Mouse (Mus musculus): ENCODE measurements around the gene Gm11034. TPM values are rescaled to one million over a fixed set of nuclear protein-coding genes. Genes with fewer than 3 reads are reported as not detected.

Gm11034 gene
- polyA plus RNA-seq, 1 experiment from 2014 or later: not detected

- Histone ChIP-seq H3K27me3 (replicated peaks) (no peaks in the 10 kb centered on the region), H3K4me1 (replicated peaks) (peaks cover 14% of the 10 kb centered on the region), H3K4me2 (replicated peaks) (peak within 1 kb of the TSS; percentile 66), H3K9me3 (no peaks in the 10 kb centered on the region), H3K9ac (peak within 1 kb of the TSS; percentile 56), H3K27ac (peak within 1 kb of the TSS; percentile 94), H3K4me3 (replicated peaks) (peak within 1 kb of the TSS; percentile 65), H3K36me3 (no peaks in the 10 kb centered on the region)
- WGBS: 1% methylated on average over 54 of the region's 54 CpGs
- ATAC-seq: peak; percentile 96
These were observed 26.3 kb upstream of the Gm11034 start, which contains the start of gene Ap1m1 for GRCm38 (mm10) chr8:72239499-72240402. Gene Ap1m1, plus strand, starts transcription at chr8:72240018.

GRCm38 (mm10) chr8:72222656-72223055 is 9.2 kb upstream of the Gm11034 start:
- 88% methylated on average over 5 of the region's 5 CpGs for WGBS
- no peak for ATAC-seq
- H3K9ac ChIP-seq: no peak overlapping the region
- peaks cover 11% of the 10 kb centered on the region; the same call in 1 of the 2 replicates for H3K4me1 ChIP-seq (replicated peaks)
- H3K9me3 ChIP-seq: no peaks in the 10 kb centered on the region
- no peak overlapping the region for H3K4me2 ChIP-seq (replicated peaks)
- H3K27ac ChIP-seq: no peak overlapping the region
- H3K36me3 ChIP-seq: peaks cover 29% of the 10 kb centered on the region
- H3K27me3 ChIP-seq (replicated peaks): no peaks in the 10 kb centered on the region
- H3K4me3 ChIP-seq (replicated peaks): no peak overlapping the region

- H3K4me3 ChIP-seq (replicated peaks): peak overlapping the region; percentile 74
- ATAC-seq: no peak
- no peak overlapping the region for H3K9ac ChIP-seq
- H3K4me2 ChIP-seq (replicated peaks): peak overlapping the region; percentile 70
- H3K9me3 ChIP-seq: no peaks in the 10 kb centered on the region
- 83% methylated on average over 4 of the region's 4 CpGs for WGBS
- no peaks in the 10 kb centered on the region for H3K27me3 ChIP-seq (replicated peaks)
- H3K36me3 ChIP-seq: peaks cover 29% of the 10 kb centered on the region
- H3K4me1 ChIP-seq (replicated peaks): peaks cover 11% of the 10 kb centered on the region; the same call in 1 of the 2 replicates
- H3K27ac ChIP-seq: no peak overlapping the region
These were observed 7.3 kb upstream of the Gm11034 start for GRCm38 (mm10) chr8:72220758-72221157.

- H3K27ac ChIP-seq: peak within 1 kb of the TSS; percentile 79
- H3K9me3 ChIP-seq: no peaks in the 10 kb centered on the region
- H3K4me1 ChIP-seq (replicated peaks): peaks cover 11% of the 10 kb centered on the region; the same call in 1 of the 2 replicates
- peak within 1 kb of the TSS; percentile 74 for H3K4me3 ChIP-seq (replicated peaks)
- H3K36me3 ChIP-seq: peaks cover 29% of the 10 kb centered on the region
- no peaks in the 10 kb centered on the region for H3K27me3 ChIP-seq (replicated peaks)
- peak within 1 kb of the TSS; percentile 73 for H3K9ac ChIP-seq
- H3K4me2 ChIP-seq (replicated peaks): peak within 1 kb of the TSS; percentile 70
- 11% methylated on average over 39 of the region's 39 CpGs for WGBS
- ATAC-seq: peak; percentile 99
These were observed 6.3 kb upstream of the Gm11034 start, which contains the start of gene Fam32a for GRCm38 (mm10) chr8:72219541-72220363. Gene Fam32a, plus strand, starts transcription at chr8:72219730.

- peaks cover 25% of the 10 kb centered on the region for H3K36me3 ChIP-seq
- H3K4me3 ChIP-seq (replicated peaks): peak overlapping the region; percentile 74; the same call in 1 of the 2 replicates
- H3K27me3 ChIP-seq (replicated peaks): no peaks in the 10 kb centered on the region
- 79% methylated on average over 10 of the region's 10 CpGs for WGBS
- H3K4me2 ChIP-seq (replicated peaks): peak overlapping the region; percentile 70
- ATAC-seq: peak; percentile 9; the same call in 1 of the 2 replicates
- peaks cover 11% of the 10 kb centered on the region; the same call in 1 of the 2 replicates for H3K4me1 ChIP-seq (replicated peaks)
- no peak overlapping the region for H3K27ac ChIP-seq
- no peaks in the 10 kb centered on the region for H3K9me3 ChIP-seq
- no peak overlapping the region for H3K9ac ChIP-seq
These were observed 5.5 kb upstream of the Gm11034 start for GRCm38 (mm10) chr8:72218781-72219540.

- peaks cover 7% of the 10 kb centered on the region; the same call in 1 of the 2 replicates for H3K4me1 ChIP-seq (replicated peaks)
- 48% methylated on average over 1 of the region's 1 CpGs for WGBS
- no peak overlapping the region for H3K4me3 ChIP-seq (replicated peaks)
- no peaks in the 10 kb centered on the region for H3K9me3 ChIP-seq
- no peak overlapping the region for H3K27ac ChIP-seq
- no peaks in the 10 kb centered on the region for H3K36me3 ChIP-seq
- no peak overlapping the region for H3K4me2 ChIP-seq (replicated peaks)
- no peak for ATAC-seq
- no peak overlapping the region for H3K9ac ChIP-seq
- H3K27me3 ChIP-seq (replicated peaks): 0 out of 2 replicates have a peak, but pooled peaks cover 2% of the 10 kb centered on the region
These were observed 2.4 kb upstream of the Gm11034 start for GRCm38 (mm10) chr8:72215871-72216270.

GRCm38 (mm10) chr8:72215060-72215459 is 1.6 kb upstream of the Gm11034 start:
- Histone ChIP-seq H3K27ac (no peak overlapping the region), H3K4me1 (replicated peaks) (no peaks in the 10 kb centered on the region), H3K36me3 (no peaks in the 10 kb centered on the region), H3K4me3 (replicated peaks) (no peak overlapping the region), H3K27me3 (replicated peaks) (0 out of 2 replicates have a peak, but pooled peaks cover 2% of the 10 kb centered on the region), H3K4me2 (replicated peaks) (no peak overlapping the region), H3K9ac (no peak overlapping the region), H3K9me3 (no peaks in the 10 kb centered on the region)
- no peak for ATAC-seq
- 47% methylated on average over 2 of the region's 2 CpGs for WGBS

- H3K27me3 ChIP-seq (replicated peaks): 0 out of 2 replicates have a peak, but pooled peaks cover 2% of the 10 kb centered on the region
- no peaks in the 10 kb centered on the region for H3K36me3 ChIP-seq
- no peak within 1 kb of the TSS for H3K27ac ChIP-seq
- no peaks in the 10 kb centered on the region for H3K9me3 ChIP-seq
- no peak within 1 kb of the TSS for H3K9ac ChIP-seq
- WGBS: 57% methylated on average over 4 of the region's 4 CpGs
- H3K4me1 ChIP-seq (replicated peaks): no peaks in the 10 kb centered on the region
- H3K4me2 ChIP-seq (replicated peaks): no peak within 1 kb of the TSS
- no peak within 1 kb of the TSS for H3K4me3 ChIP-seq (replicated peaks)
- no peak for ATAC-seq
These were observed 685 bp downstream of the Gm11034 start, which contains the start of gene Cib3 for GRCm38 (mm10) chr8:72212751-72213150. Gene Cib3, minus strand, starts transcription at chr8:72212837.

GRCm38 (mm10) chr8:72211846-72212245 is 1.6 kb downstream of the Gm11034 start:
- Histone ChIP-seq H3K36me3 (no peaks in the 10 kb centered on the region), H3K4me3 (replicated peaks) (no peak overlapping the region), H3K4me1 (replicated peaks) (no peaks in the 10 kb centered on the region), H3K9me3 (no peaks in the 10 kb centered on the region), H3K27me3 (replicated peaks) (0 out of 2 replicates have a peak, but pooled peaks cover 2% of the 10 kb centered on the region), H3K9ac (no peak overlapping the region), H3K27ac (no peak overlapping the region), H3K4me2 (replicated peaks) (no peak overlapping the region)
- ATAC-seq: no peak
- 68% methylated on average over 1 of the region's 1 CpGs for WGBS

- H3K27ac ChIP-seq: no peak overlapping the region
- H3K27me3 ChIP-seq (replicated peaks): 0 out of 2 replicates have a peak, but pooled peaks cover 2% of the 10 kb centered on the region
- H3K4me3 ChIP-seq (replicated peaks): no peak overlapping the region
- no peak overlapping the region for H3K9ac ChIP-seq
- H3K36me3 ChIP-seq: no peaks in the 10 kb centered on the region
- H3K4me2 ChIP-seq (replicated peaks): no peak overlapping the region
- ATAC-seq: peak; percentile 27; the same call in 1 of the 2 replicates
- 67% methylated on average over 2 of the region's 2 CpGs for WGBS
- no peaks in the 10 kb centered on the region for H3K9me3 ChIP-seq
- no peaks in the 10 kb centered on the region for H3K4me1 ChIP-seq (replicated peaks)
These were observed 2.7 kb downstream of the Gm11034 start for GRCm38 (mm10) chr8:72210710-72211109.

- 53% methylated on average over 4 of the region's 4 CpGs for WGBS
- peak; percentile 79 for ATAC-seq
- Histone ChIP-seq H3K9ac (no peak overlapping the region), H3K9me3 (no peaks in the 10 kb centered on the region), H3K4me1 (replicated peaks) (no peaks in the 10 kb centered on the region), H3K4me3 (replicated peaks) (no peak overlapping the region), H3K4me2 (replicated peaks) (no peak overlapping the region), H3K27ac (no peak overlapping the region), H3K36me3 (no peaks in the 10 kb centered on the region), H3K27me3 (replicated peaks) (0 out of 2 replicates have a peak, but pooled peaks cover 2% of the 10 kb centered on the region)
These were observed 3.2 kb downstream of the Gm11034 start for GRCm38 (mm10) chr8:72210222-72210621.
